Mouse (Mus musculus) neural tube, embryonic 14.5 days (tissue): ENCODE measurements around the gene Tpx2. TPM values are rescaled to one million over a fixed set of nuclear protein-coding genes. Genes with fewer than 3 reads are reported as not detected.

ENCODE experiments used
- ATAC-seq: fragments of 200-750 bp; cut with Nextera tagmentation; 2 replicates; pipeline ENCODE4 v1.8.0; 2017; ENCODE audit warnings: low read depth, mild to moderate bottlenecking, moderate TSS enrichment, moderate library complexity
- H3K27ac ChIP-seq: fragments of 300-500 bp; sonication (generic); 2 replicates; pipeline ENCODE4 v1.5.1; 2014; ENCODE audit warnings: low read depth, mild to moderate bottlenecking, control low read depth, low read length, moderate library complexity, mixed read lengths
- H3K27me3 ChIP-seq: fragments of 300-500 bp; sonication (generic); 2 replicates; pipeline ENCODE4 v1.6.1; 2014; ENCODE audit warnings: low read length; ENCODE audit not compliant: control insufficient read depth, insufficient read depth
- H3K36me3 ChIP-seq: fragments of 300-500 bp; sonication (generic); 2 replicates; pipeline ENCODE4 v1.6.1; 2014; ENCODE audit warnings: low read length, mixed read lengths; ENCODE audit not compliant: control insufficient read depth, insufficient read depth
- H3K4me1 ChIP-seq: fragments of 300-500 bp; sonication (generic); 2 replicates; pipeline ENCODE4 v1.6.1; 2014; ENCODE audit warnings: low read length; ENCODE audit not compliant: control insufficient read depth, insufficient read depth
- H3K4me2 ChIP-seq: fragments of 300-500 bp; sonication (generic); 2 replicates; pipeline ENCODE4 v1.6.1; 2014; ENCODE audit warnings: mild to moderate bottlenecking, low read depth, low read length, control low read depth
- H3K4me3 ChIP-seq: fragments of 300-500 bp; sonication (generic); 2 replicates; pipeline ENCODE4 v1.5.1; 2014; ENCODE audit warnings: low read depth, low read length, control low read depth, mixed read lengths
- H3K9ac ChIP-seq: fragments of 300-500 bp; sonication (generic); replicated peaks from 2 replicates; pipeline ENCODE4 v1.6.1; 2014; ENCODE audit warnings: low read depth, mild to moderate bottlenecking, control low read depth, low read length, mixed read lengths
- H3K9me3 ChIP-seq: fragments of 300-500 bp; sonication (generic); 2 replicates; pipeline ENCODE4 v1.6.1; 2016; ENCODE audit warnings: low read length; ENCODE audit not compliant: control insufficient read depth
- WGBS: fragments of 180-500 bp; shearing (Covaris S2); extraction: QIAGEN DNeasy Blood & Tissue Kit; methylation state at CpG from one replicate; pipeline ENCODE4 v1.1.7; 2014; 5-methylcytosine and 5-hydroxymethylcytosine counted together
- polyA plus RNA-seq: library from polyadenylated mRNA; unstranded; fragments of >200 nt; fragmentation: Nextera tagmentation; extraction: Ambion mirVana; gene quantifications from 2 replicates; pipeline ENCODE4 v1.2.1, GENCODE M21; 2014

The Tpx2 gene
- polyA plus RNA-seq, 1 experiment from 2014 or later = 7.5 TPM

DNA sequence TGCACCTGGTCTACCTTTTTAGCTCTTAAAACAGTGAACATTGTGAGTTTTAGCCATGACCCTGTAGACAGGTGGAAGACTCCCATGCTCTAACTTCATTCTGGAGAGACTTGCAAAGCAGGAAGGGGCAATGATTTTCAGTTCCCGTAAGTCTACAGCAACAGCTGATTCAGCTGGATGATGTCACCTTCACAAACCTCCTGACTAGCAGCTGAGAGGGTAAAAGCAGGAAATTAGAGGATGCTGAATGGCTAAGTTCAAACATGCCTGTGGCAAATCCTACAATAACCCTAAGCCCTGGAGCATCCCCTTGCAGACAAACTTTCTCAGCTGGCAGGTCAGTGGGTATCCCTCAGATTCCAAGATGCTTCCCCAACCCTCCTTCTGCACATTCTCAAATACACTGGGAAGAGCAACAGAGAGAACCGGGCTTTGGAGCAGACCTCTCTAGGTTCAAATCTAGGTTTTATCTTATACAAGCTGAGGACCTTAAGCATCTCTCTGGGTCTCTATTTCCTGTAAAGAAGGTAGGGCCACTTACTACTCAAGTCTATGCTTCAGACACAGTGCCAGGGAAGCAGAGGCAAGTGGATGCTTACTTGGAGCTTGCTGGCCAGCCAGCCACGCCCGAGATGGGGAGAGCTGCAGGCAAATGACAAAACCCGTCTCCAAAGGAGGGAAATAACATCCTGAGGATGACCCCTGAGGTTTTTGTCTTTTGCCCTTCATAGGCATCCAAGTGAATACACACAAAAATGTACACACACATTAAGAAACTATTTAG, 37.4 kb upstream of the Tpx2 start:
- H3K27ac ChIP-seq = 0 out of 2 replicates have a peak overlapping the region, but pooled peaks have one; percentile 24
- H3K4me3 ChIP-seq = no peak overlapping the region
- H3K36me3 ChIP-seq = no peaks in the 10 kb centered on the region
- no peaks in the 10 kb centered on the region for H3K27me3 ChIP-seq
- H3K4me1 ChIP-seq = no peaks in the 10 kb centered on the region; the same call in 1 of the 2 replicates
- H3K9ac ChIP-seq = no peak overlapping the region
- ATAC-seq = no peak
- no peak overlapping the region for H3K4me2 ChIP-seq
- whole genome bisulfite sequencing = 87% methylated on average over 5 of the region's 5 CpGs
- no peaks in the 10 kb centered on the region for H3K9me3 ChIP-seq

DNA sequence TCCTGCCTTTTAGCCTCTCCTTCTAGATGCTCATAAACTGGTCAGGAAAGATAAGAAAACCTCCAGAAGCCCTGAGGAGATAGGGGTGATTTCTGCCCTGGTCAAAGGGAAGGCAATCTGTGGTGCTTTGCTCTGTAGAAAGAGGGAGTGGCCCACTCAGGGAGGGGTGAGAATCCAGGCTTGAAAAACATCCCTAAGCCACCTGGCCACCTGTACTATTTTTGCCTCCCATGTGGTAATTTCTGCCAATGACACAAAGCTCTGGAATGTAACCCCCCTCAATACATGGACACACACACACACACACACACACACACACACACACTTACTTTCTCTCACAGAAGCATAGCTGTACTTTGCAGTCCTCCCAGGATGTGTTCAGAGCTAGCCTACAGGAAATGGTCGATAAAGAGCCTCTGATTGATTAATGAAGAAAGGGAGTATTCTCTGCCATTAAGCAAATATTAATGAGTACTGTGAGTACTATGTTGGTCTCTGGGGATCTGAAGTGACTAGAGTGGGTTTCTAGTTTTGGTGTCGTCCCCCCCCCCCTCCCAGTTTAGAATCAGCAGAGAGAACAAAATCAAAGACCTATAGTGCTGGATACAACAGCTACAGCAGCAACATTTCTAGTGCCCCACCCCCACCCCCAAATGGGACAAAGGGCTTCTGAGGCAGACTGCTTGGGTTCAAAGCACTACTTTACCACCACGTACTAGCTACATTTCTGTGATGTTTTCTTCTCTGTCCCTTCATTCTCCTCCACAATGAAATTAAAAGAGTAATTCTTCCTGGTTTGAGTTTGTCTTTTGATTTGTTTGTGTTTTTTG, 36.2 kb upstream of the Tpx2 start:
- WGBS = 32% methylated on average over 3 of the region's 3 CpGs
- Histone ChIP-seq H3K4me1 (no peaks in the 10 kb centered on the region; the same call in none of the 2 replicates), H3K36me3 (no peaks in the 10 kb centered on the region), H3K9me3 (no peaks in the 10 kb centered on the region), H3K4me3 (no peak overlapping the region), H3K9ac (no peak overlapping the region), H3K27me3 (no peaks in the 10 kb centered on the region), H3K27ac (no peak overlapping the region), H3K4me2 (no peak overlapping the region)
- peak; percentile 41; the same call in 1 of the 2 replicates for ATAC-seq

- no peak overlapping the region for H3K27ac ChIP-seq
- H3K9ac ChIP-seq = no peak overlapping the region
- no peak overlapping the region for H3K4me3 ChIP-seq
- H3K4me1 ChIP-seq = peaks cover 9% of the 10 kb centered on the region
- H3K4me2 ChIP-seq = no peak overlapping the region
- 96% methylated on average over 1 of the region's 1 CpGs for WGBS
- H3K36me3 ChIP-seq = no peaks in the 10 kb centered on the region
- no peak for ATAC-seq
- no peaks in the 10 kb centered on the region for H3K27me3 ChIP-seq
- H3K9me3 ChIP-seq = no peaks in the 10 kb centered on the region
Measured at GRCm38 (mm10) chr2:152813232-152813631, 34.5 kb upstream of the Tpx2 start.

GRCm38 (mm10) chr2:152814213-152814874, 33.4 kb upstream of the Tpx2 start:
- WGBS = 88% methylated on average over 6 of the region's 6 CpGs

GRCm38 (mm10) chr2:152815879-152816656, 31.7 kb upstream of the Tpx2 start:
- Histone ChIP-seq H3K4me2 (no peak overlapping the region), H3K9ac (no peak overlapping the region), H3K4me3 (no peak overlapping the region), H3K4me1 (peaks cover 30% of the 10 kb centered on the region), H3K36me3 (no peaks in the 10 kb centered on the region), H3K27me3 (no peaks in the 10 kb centered on the region), H3K9me3 (no peaks in the 10 kb centered on the region), H3K27ac (no peak overlapping the region)
- 67% methylated on average over 7 of the region's 7 CpGs for WGBS
- ATAC-seq = no peak

More at GRCm38 (mm10) chr2:152814213-152814874, 33.4 kb upstream of the Tpx2 start:
- ATAC-seq = no peak
- no peak overlapping the region for H3K4me3 ChIP-seq
- H3K4me1 ChIP-seq = peaks cover 15% of the 10 kb centered on the region
- H3K36me3 ChIP-seq = no peaks in the 10 kb centered on the region
- H3K9ac ChIP-seq = no peak overlapping the region
- H3K9me3 ChIP-seq = no peaks in the 10 kb centered on the region
- H3K27me3 ChIP-seq = no peaks in the 10 kb centered on the region
- no peak overlapping the region for H3K27ac ChIP-seq
- no peak overlapping the region for H3K4me2 ChIP-seq

DNA sequence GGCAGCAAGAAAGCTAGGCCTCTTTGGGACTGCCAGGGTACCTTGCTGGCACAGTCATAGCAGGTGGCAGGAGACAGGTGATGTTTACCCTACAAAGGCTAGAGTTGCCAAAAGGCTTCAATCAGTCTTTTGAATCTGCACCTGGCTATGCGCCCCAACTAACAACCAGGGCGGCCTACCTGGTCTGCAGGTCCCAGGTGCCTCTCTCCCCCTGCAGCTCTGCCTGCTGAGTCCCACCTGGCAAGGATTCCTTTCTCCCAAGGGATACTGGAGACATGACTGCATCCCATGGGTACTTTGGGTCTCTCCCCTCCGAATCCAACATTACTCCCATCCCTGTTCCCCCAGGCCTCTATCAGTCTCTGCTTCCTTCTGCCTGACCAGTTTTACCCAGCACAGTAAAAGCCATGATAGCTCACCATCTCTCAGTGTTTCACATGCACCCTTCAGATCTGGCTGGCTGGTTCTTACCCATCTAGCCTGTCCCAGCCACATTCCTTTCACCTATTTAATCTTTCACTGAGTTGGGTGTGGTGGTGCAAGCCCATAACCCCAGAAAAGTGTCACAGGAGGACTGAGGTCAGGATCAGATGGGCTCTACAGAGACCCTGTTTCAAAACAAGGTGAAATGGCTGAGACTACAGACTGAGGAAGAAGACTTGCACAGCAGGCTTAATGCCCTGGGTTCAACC, 31.0 kb upstream of the Tpx2 start:
- Histone ChIP-seq H3K36me3 (no peaks in the 10 kb centered on the region), H3K4me2 (no peak overlapping the region), H3K4me1 (peaks cover 36% of the 10 kb centered on the region), H3K9ac (no peak overlapping the region), H3K27ac (no peak overlapping the region), H3K27me3 (no peaks in the 10 kb centered on the region), H3K4me3 (no peak overlapping the region), H3K9me3 (no peaks in the 10 kb centered on the region)
- ATAC-seq = no peak
- 87% methylated on average over 3 of the region's 3 CpGs for WGBS

- Histone ChIP-seq H3K27ac (no peak overlapping the region), H3K9me3 (no peaks in the 10 kb centered on the region), H3K4me1 (peaks cover 36% of the 10 kb centered on the region), H3K4me2 (no peak overlapping the region), H3K27me3 (no peaks in the 10 kb centered on the region), H3K9ac (no peak overlapping the region), H3K4me3 (no peak overlapping the region), H3K36me3 (no peaks in the 10 kb centered on the region)
- peak; percentile 52; the same call in 1 of the 2 replicates for ATAC-seq
- WGBS = 41% methylated on average over 6 of the region's 6 CpGs
Measured at GRCm38 (mm10) chr2:152817596-152818291, 30.0 kb upstream of the Tpx2 start.
